Mouse (Mus musculus) ES-E14 (cell line): ENCODE results near the gene Fchsd2.

ENCODE experiments used
- HCFC1 ChIP-seq: IDR thresholded peaks from 2 replicates; pipeline ENCODE4 v1.6.1; 2012; ENCODE audit warnings: low read length, inconsistent platforms, borderline replicate concordance; ENCODE audit not compliant: insufficient read depth
- ZC3H11A ChIP-seq: IDR thresholded peaks from 2 replicates; pipeline ENCODE4 v1.6.1; 2012; ENCODE audit warnings: low read depth, mild to moderate bottlenecking, inconsistent platforms, low read length, borderline replicate concordance
- ZNF384 ChIP-seq: IDR thresholded peaks from 2 replicates; pipeline ENCODE4 v1.6.1; 2012; ENCODE audit warnings: low read depth, low read length, inconsistent platforms

- no peak for TF ChIP-seq ZC3H11A
- TF ChIP-seq ZNF384 = no peak
- no peak for TF ChIP-seq HCFC1
These were observed 237.6 kb downstream of the Fchsd2 start for GRCm38 (mm10) chr7:101330074-101330840.
